11 mouse cellular contexts compared by ENCODE assay signal in genomic region chr5:90884628-90885242, GRCm38 (mm10). TPM values are rescaled to one million over a fixed set of nuclear protein-coding genes. Genes with fewer than 3 reads are reported as not detected.
DNase-seq lines count a peak whose midpoint lies in the region; ATAC-seq and TF ChIP-seq lines count a peak whose summit lies in the region.
"Had no signal": no experiment of that assay in that cellular context is flagged by ENCODE, and none has a peak within 500 bp of the region (broad histone marks: within the 10 kb centered on the region; RNA-seq: fewer than 3 reads in every experiment).

No protein-coding gene starts in this region.

- H3K4me3 ChIP-seq in heart, embryonic 13.5 days: no peak overlapping the region
- H3K4me3 ChIP-seq in G1E (ENCODE audit: low read depth, low read length): no peak overlapping the region
- H3K4me3 ChIP-seq: midbrain, embryonic 13.5 days had no signal

- no peak for DNase-seq in heart, adult 9 months (ENCODE audit: low spot score in 2 of 2)
- DNase-seq in 416B (ENCODE audit: low read depth) (peak; percentile 94), G1E (ENCODE audit: low spot score) (no peak)
- DNase-seq in kidney, adult 8-10 months: peak; percentile 48 to 51
- DNase-seq in layer of hippocampus, postnatal 14 days (ENCODE audit: low spot score in 2 of 2): no peak
- DNase-seq in left cerebral cortex, adult 18-20 months (ENCODE audit: low spot score in 2 of 2): no peak
- DNase-seq in B cell, adult 2 months: no peak

- H3K4me2 ChIP-seq in heart, embryonic 13.5 days: no peak overlapping the region
- H3K4me2 ChIP-seq: midbrain, embryonic 13.5 days had no signal

- H3K9me3 ChIP-seq in heart, embryonic 13.5 days: no peaks in the 10 kb centered on the region
- H3K9me3 ChIP-seq in G1E (replicated peaks): no peaks in the 10 kb centered on the region
- H3K9me3 ChIP-seq: midbrain, embryonic 13.5 days had no signal

- H3K27ac ChIP-seq in heart, embryonic 13.5 days (replicated peaks): 0 out of 2 replicates have a peak overlapping the region, but pooled peaks have one; percentile 5
- H3K27ac ChIP-seq: midbrain, embryonic 13.5 days had no signal

- WGBS in heart, embryonic 13.5 days: 29% methylated on average over 2 of the region's 2 CpGs

- H3K27me3 ChIP-seq in heart, embryonic 13.5 days (replicated peaks): peaks cover 3% of the 10 kb centered on the region; the same call in 1 of the 2 replicates
- no peaks in the 10 kb centered on the region for H3K27me3 ChIP-seq in G1E (ENCODE audit: insufficient read depth, low read length)
- H3K27me3 ChIP-seq: midbrain, embryonic 13.5 days had no signal

- TF ChIP-seq CTCF in G1E (IDR thresholded peaks at IDR 0.05; ENCODE audit: low read depth, low read length): no peak

- H3K9ac ChIP-seq in heart, embryonic 13.5 days: no peak overlapping the region
- H3K9ac ChIP-seq: midbrain, embryonic 13.5 days had no signal

- H3K4me1 ChIP-seq in heart, embryonic 13.5 days: peaks cover 18% of the 10 kb centered on the region
- H3K4me1 ChIP-seq in G1E (ENCODE audit: insufficient read depth, low read depth, low read length): no peaks in the 10 kb centered on the region
- H3K4me1 ChIP-seq: midbrain, embryonic 13.5 days had no signal

- ATAC-seq in heart, embryonic 13.5 days (ENCODE audit: extremely low read depth, insufficient number of reproducible peaks, low FRiP score, low TSS enrichment): no peak
- peak; percentile 40; the same call in 1 of the 2 replicates for ATAC-seq in G1E (ENCODE audit: extremely low read depth, insufficient number of reproducible peaks, low FRiP score, poor library complexity, severe bottlenecking)
- ATAC-seq: midbrain, embryonic 13.5 days had no signal

- H3K36me3 ChIP-seq in heart, embryonic 13.5 days: no peaks in the 10 kb centered on the region
- no peaks in the 10 kb centered on the region for H3K36me3 ChIP-seq in G1E (replicated peaks)
- H3K36me3 ChIP-seq: midbrain, embryonic 13.5 days had no signal

RNA-seq across cellular contexts. Expression of gene Cxcl1, which starts 6.3 kb away (rescaled TPM):
- 0.45 and 0.69 TPM in 2 replicates for polyA plus RNA-seq in heart, embryonic 13.5 days (2015; fragmentation: Nextera tagmentation; extraction: Ambion mirVana)
- not detected in 2 replicates for total RNA-seq in G1E (2014; fragmentation: Nextera tagmentation)
- total RNA-seq in G1E (2017): 0.82 TPM in 1 of 2 replicates, not detected in the other
- not detected in 2 replicates for polyA plus RNA-seq in G1E (2012)
- total RNA-seq in layer of hippocampus, postnatal 14 days (2021): under 1 TPM; 0.46 to 0.83 TPM
- total RNA-seq in left cerebral cortex, adult 18-20 months (2021): not detected
- total RNA-seq: left cerebral cortex, postnatal 36 days had no signal
- polyA plus RNA-seq: midbrain, embryonic 13.5 days had no signal

RNA-seq across cellular contexts. Expression of gene Cxcl2, which starts 18.9 kb away (rescaled TPM):
- polyA plus RNA-seq in heart, embryonic 13.5 days (2015; fragmentation: Nextera tagmentation; extraction: Ambion mirVana): not detected in 2 replicates
- total RNA-seq in G1E (2014; fragmentation: Nextera tagmentation) (0.90 and 1.7 TPM in 2 replicates), G1E (2017) (0.23 and 0.98 TPM in 2 replicates)
- not detected in 2 replicates for polyA plus RNA-seq in G1E (2012)
- not detected for total RNA-seq in layer of hippocampus, postnatal 14 days (2021)
- not detected for total RNA-seq in left cerebral cortex, adult 18-20 months (2021)
- total RNA-seq: left cerebral cortex, postnatal 36 days had no signal
- polyA plus RNA-seq: midbrain, embryonic 13.5 days; stomach, embryonic 14.5 days had no signal

RNA-seq across cellular contexts. Expression of gene Mthfd2l, which starts 46.2 kb away (rescaled TPM):
- polyA plus RNA-seq in heart, embryonic 13.5 days (2015; fragmentation: Nextera tagmentation; extraction: Ambion mirVana): 28.1 and 31.3 TPM in 2 replicates
- total RNA-seq in G1E (2014; fragmentation: Nextera tagmentation) (6.6 and 12.9 TPM in 2 replicates), G1E (2017) (12.8 and 16.0 TPM in 2 replicates)
- 12.4 and 18.0 TPM in 2 replicates for polyA plus RNA-seq in G1E (2012)
- 10 to 100 TPM; 16.8 to 18.0 TPM for total RNA-seq in layer of hippocampus, postnatal 14 days (2021)
- total RNA-seq in left cerebral cortex, adult 18-20 months (2021): 10 to 100 TPM; 16.4 to 17.1 TPM

Comparison
In these comparisons a context has a peak if more than half of its experiments do, and no peak if none do; other contexts are left out.
1. DNase-seq: peak in 416B (single experiment) and kidney, adult 8-10 months (2 of 2); none in heart, adult 9 months (0 of 2), G1E (single experiment), layer of hippocampus, postnatal 14 days (0 of 2), left cerebral cortex, adult 18-20 months (0 of 2) and B cell, adult 2 months (0 of 2).